Mouse (Mus musculus) MEL (cell line): ENCODE data around the gene Pym1.

Experiments
- CHD1 ChIP-seq: IDR thresholded peaks from 2 replicates; pipeline ENCODE4 v1.6.1; 2012; ENCODE audit warnings: low read depth, mild to moderate bottlenecking, inconsistent platforms, low read length, improper control_type of control experiment
- CTCF ChIP-seq, 3 experiments: IDR thresholded peaks in 2 of 3; conservative IDR thresholded peaks in 1 of 3; 2 replicates each; pipeline ENCODE4 v1.5.1; 2011 to 2012; ENCODE audit warnings: low read length in 3 of 3, low read depth in 2 of 3, mild to moderate bottlenecking in 2 of 3, improper control_type of control experiment in 1 of 3, inconsistent platforms in 1 of 3, mixed read lengths in 1 of 3, moderate library complexity in 1 of 3; ENCODE audit not compliant: control insufficient read depth in 1 of 3, insufficient read depth in 1 of 3, poor library complexity in 1 of 3, severe bottlenecking in 1 of 3
- EP300 ChIP-seq, 2 experiments: IDR thresholded peaks; 2 replicates each; pipeline ENCODE4 v1.6.1; 2011; ENCODE audit warnings: improper control_type of control experiment in 2 of 2, low read length in 2 of 2, low read depth in 1 of 2, mild to moderate bottlenecking in 1 of 2
- GATA1 ChIP-seq: IDR thresholded peaks from 2 replicates; pipeline ENCODE4 v1.6.1; 2011; ENCODE audit warnings: low read depth, low read length, improper control_type of control experiment
- NELFE ChIP-seq: IDR thresholded peaks from 2 replicates; pipeline ENCODE4 v1.6.1; 2011; ENCODE audit warnings: low read depth, low read length, improper control_type of control experiment
- POLR2A ChIP-seq, 2 experiments: IDR thresholded peaks; 2 replicates each; pipeline ENCODE4 v1.6.1; 2011 to 2012; ENCODE audit warnings: low read length in 2 of 2, mild to moderate bottlenecking in 2 of 2, control low read depth in 1 of 2, improper control_type of control experiment in 1 of 2, low read depth in 1 of 2, moderate library complexity in 1 of 2; ENCODE audit not compliant: control insufficient read depth in 1 of 2, insufficient read depth in 1 of 2, poor library complexity in 1 of 2

- TF ChIP-seq CTCF (IDR thresholded peaks at IDR 0.05 in 2 of 3, conservative IDR thresholded peaks at IDR 0.05 in 1 of 3; ENCODE audit: control insufficient read depth in 1 of 3, insufficient read depth in 1 of 3, low read depth in 2 of 3, low read length in 3 of 3, poor library complexity in 1 of 3, severe bottlenecking in 1 of 3) (no peak), NELFE (no peak), POLR2A (IDR thresholded peaks at IDR 0.05; ENCODE audit: control insufficient read depth in 1 of 2, insufficient read depth in 1 of 2, low read depth in 1 of 2, low read length in 2 of 2, poor library complexity in 1 of 2) (no peak; a peak in 1 of 4 replicates), CHD1 (no peak), GATA1 (no peak), EP300 (IDR thresholded peaks at IDR 0.05; ENCODE audit: low read depth in 1 of 2, low read length in 2 of 2) (no peak)
Observed at GRCm38 (mm10) chr10:128746972-128747645, 580 bp upstream of the Pym1 start.
